Mouse (Mus musculus) kidney, adult 10 weeks (tissue): ENCODE data around the gene Aldh16a1. TPM values are rescaled to one million over a fixed set of nuclear protein-coding genes. Genes with fewer than 3 reads are reported as not detected.

ENCODE experiments used
- polyA plus RNA-seq: library from polyadenylated mRNA; stranded (reverse); fragments of 350-450 nt; fragmentation: Illumina TruSeq; extraction: RNeasy Lipid Tissue Mini Kit (QIAGEN cat#74804); gene quantifications from one replicate; pipeline ENCODE4 v1.2.3, GENCODE M21; 2014; ENCODE audit warnings: low read depth, low replicate concordance

Gene Aldh16a1
- polyA plus RNA-seq = 2.0 TPM

DNA sequence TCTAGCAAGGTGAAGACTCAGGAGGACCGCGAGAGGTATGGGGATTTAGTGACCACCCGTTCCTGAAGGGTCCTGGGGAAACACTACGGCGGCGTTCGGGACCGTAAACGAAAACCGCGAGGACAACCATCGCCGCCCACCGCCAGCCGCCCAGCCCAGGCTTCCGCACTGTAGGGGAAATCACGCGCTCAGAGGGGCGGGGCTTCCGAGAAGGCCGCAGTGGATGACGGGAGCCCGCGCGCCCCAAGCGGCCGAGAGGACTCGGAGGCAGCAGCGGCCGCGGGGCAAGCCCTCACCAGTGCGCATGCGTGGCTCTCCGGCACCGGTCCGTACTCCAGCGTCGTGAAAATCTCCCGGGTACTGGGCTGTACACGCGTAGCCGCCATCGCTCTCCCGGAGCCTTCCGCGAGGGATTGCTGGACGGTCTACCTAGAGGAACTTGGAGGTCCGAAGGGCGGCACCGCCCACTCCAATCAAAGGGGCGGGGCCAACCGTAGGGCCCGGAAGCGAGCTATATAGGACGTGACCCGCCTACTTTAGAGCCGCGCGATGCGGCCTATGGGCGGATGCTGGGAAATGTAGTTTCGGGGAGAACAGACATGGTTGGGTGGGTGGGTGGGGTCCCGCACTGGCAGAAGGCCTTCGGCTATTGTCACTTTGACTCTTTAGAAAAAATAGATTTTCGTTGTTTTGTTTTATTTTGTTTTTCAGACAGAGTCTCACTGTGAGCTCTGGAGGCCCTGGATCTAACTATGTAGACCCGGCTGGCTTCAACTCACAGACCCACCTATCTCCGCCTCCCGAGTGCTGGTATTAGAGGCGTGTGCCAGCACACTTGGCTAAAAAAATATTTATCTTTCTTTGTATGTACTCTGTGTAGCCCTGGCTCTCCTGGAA is at the start of gene Aldh16a1, which contains the start of gene Pih1d1:
Gene Aldh16a1, minus strand, starts transcription at position 489 of the 897 bp plus-strand sequence.
Gene Pih1d1, plus strand, starts transcription at position 208 of the 897 bp plus-strand sequence.

DNA sequence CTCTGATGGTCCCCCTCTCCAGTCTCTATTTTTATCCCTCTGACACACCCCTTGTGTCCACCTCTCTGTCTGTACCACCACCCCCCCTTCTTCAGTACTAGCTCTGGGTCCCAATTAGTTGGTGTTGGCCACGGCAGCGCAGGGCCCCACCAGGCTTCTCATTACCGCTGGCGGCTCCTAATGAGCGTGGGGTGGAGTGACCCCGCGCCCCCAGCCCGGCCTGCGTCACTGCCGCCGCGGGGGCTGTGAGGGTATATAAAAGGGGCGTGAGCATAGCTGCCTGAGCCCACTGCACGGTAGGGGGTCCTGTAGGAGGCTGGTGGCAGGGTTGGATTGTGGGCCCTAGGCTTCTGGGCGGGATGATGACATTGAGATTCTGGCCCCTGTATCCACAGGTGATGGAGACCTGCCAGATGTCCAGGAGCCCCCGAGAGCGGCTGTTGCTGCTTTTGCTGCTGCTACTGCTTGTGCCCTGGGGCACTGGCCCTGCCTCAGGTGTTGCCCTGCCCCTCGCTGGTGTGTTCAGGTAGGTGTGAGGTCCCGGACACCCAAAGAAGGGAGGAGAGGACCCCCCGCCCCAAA is 26.6 kb upstream of the Aldh16a1 start, which contains the start of gene Pth2:
Gene Pth2, plus strand, starts transcription at position 100 of the 582 bp plus-strand sequence.

DNA sequence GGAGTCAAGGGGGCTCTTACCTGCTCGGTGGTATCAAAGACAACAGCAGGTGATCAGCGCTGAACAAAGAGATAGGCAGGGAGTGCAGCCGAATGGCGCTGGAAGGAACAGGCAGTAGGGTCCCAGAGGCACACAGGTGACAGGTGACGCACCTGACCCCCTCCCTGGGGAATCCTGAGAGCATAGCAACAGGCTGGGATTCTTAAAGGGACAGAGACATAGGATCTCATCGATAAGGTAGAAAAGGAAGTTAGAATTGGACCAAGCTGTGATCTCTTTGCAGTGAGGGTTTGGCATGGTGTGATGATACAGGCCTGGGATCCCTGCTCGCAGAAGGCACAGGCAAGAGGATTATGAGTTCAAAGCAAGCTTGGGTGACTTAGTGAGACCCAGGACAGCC is 25.1 kb upstream of the Aldh16a1 start, which contains the start of gene Gfy:
Gene Gfy, minus strand, starts transcription at position 101 of the 400 bp plus-strand sequence.

DNA sequence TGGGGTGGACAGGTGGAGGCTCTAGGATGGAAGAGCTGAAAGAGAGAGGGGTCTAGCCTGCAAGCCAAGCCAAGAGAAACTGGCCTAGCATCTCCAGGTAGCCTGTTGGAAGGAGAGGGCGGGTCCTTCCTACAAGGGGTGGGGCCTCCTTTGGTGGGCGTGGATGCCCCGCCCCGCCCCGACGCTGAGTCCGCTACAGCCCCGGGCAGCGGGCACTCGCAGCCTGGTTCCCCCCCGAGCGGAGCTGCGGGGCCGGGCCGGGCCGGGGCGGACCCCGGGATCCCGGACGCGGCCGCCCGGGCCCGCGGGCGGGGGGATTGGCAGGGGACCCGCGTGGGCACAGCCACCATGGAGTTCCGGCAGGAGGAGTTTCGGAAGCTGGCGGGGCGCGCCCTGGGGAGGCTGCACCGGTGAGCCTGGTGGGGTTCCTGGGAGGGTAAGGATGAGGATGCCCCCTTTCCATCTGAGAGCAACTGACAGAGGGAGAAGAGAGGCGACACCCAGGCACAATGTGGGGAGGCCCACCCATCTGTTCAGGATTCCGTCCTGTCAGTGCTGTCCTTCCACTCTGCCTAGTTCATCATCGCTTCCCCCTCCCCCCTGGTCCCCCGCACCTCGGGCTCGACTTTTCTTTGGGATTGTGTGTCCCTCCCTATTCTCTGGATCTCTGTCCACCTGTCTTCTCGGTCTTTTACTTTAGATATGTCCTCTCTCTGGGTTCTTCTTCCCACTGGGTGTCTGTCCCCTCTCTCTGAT is 9.5 kb upstream of the Aldh16a1 start, which contains the start of gene Slc17a7:
Gene Slc17a7, plus strand, starts transcription at position 215 of the 756 bp plus-strand sequence.

DNA sequence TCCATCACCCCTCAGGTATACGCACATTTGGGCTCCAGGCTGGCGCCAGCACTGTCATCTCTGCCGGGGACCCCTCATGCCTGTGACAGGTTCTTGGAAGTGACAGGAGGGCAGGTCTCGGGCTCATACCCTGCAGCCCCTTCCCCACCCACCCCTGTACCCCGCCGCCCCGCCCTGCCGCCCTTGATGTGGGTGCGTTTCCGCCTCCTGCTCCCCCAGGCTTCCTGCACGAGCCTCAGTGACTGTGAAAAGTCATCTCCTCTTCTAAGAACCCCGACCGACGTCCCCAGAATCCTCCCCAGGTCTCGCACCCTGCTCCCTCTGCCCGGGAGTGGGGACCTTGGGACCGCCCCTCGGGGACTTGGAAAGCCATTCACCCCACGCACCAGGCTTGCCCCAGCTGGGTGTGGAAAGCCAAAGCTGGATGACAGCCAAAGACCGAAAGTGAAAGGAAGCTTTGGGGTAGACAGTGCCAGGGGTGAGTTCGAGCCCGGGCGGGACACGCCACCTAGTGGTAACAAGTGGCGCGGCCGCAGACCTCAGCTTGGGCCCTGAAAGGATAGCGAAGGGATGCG is 18.3 kb downstream of the Aldh16a1 start, which contains the start of the genes Gm45713 and Flt3l:
Gene Gm45713, minus strand, starts transcription at position 239 of the 575 bp plus-strand sequence.
Gene Flt3l, minus strand, starts transcription at position 440 of the 575 bp plus-strand sequence.

DNA sequence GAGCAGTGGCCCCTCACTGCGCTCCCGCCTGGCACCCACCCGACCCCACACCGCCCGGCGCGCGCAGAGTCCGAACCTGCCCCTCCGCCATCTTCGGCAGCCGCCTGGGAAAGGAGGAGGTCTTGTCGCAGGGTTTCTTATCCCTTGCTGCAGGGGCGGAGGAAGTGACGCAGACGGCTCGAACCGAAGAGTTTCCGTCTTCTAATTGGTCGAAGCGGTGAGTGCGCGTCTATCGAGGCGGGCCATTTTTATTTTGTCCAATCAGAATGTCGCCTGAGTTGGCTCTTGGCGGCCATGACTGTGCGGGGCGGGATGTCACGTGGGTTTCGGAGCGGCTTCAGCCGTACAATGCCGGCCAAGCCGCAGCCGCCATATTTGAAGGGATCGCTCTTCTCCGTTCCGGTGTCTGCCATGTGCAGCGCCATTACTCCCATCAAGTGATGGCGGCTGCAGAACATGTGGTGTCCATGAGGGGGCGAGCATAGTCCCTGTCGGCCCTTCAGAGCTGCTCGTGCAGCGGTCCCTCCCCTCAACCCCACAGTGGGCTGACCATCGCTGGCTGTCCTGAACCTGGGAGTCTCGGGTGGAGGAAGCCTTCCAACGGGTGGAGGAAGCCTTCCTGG is 25.6 kb downstream of the Aldh16a1 start, which contains the start of gene Rpl13a:
Gene Rpl13a, minus strand, starts transcription at position 138 of the 623 bp plus-strand sequence.

DNA sequence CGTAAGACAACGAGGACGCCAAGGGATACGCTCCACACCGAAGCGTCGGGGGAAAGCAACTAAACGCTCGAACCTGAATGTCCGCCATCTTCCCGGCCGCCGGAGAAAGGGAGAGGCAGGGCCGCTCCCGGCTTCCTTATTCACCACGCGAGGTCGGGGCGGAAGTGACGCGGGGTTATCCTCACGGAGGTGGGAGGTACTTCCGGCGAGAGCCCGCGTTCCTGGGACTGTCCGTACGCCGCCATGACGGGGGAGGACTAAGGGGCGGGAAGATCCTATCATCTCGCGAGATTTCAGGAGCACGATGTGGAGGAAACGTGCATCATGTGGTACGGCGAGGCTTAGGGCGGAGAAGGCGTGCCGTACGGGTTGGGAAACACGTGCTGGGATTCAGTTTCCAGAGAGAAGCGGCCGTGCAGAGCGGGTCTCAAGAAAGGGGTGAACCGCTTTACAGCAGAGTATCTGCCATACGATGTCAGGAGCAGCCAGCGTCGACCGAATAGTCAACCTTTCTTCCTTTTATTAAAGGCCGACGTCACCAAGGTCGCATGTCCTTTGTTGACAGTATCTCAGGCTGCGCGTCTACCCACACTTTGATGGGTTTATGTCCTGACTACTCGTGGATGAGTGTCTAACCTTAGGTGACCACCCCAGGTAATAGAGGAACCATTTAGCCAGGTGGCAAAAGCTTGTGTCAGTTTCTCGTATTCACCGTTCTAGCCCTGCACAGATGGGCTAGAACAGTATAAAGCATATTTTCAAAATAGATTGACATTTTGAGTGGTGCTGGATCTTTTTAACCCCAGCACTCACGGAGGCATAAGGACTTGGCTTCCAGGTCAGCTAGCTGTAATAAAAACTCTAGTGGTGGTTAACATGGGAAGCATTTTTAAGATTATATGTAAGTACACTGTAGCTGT is 29.9 kb downstream of the Aldh16a1 start, which contains the start of gene Rps11:
Gene Rps11, minus strand, starts transcription at position 216 of the 920 bp plus-strand sequence.

DNA sequence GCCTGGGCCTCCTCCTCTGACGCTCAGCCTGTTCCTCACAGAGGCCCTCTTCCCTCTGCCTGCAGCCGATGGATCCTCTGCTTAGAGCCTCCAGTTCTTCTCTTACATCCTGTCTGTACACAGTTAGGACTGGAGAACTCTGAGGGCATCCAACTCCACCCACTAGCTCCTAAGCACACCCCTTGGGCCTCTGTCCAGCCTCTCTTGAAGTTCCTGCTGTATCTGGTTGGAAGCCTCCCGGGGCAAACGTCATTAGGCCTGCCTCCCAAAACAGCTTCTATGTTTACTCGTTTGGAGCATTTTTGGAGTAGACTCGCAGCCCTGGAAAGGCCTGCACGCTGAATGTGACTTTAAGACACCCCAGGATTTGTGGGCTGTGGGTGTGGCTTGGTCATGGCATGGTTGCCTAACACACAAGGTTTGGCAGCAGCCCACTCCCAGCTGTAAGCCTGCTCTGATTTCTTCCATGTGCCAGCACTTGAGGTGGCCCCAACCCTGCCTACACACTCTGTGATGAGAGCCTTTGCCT is 50.7 kb downstream of the Aldh16a1 start, which contains the start of gene Fcgrt:
Gene Fcgrt, minus strand, starts transcription at position 200 of the 529 bp plus-strand sequence.

DNA sequence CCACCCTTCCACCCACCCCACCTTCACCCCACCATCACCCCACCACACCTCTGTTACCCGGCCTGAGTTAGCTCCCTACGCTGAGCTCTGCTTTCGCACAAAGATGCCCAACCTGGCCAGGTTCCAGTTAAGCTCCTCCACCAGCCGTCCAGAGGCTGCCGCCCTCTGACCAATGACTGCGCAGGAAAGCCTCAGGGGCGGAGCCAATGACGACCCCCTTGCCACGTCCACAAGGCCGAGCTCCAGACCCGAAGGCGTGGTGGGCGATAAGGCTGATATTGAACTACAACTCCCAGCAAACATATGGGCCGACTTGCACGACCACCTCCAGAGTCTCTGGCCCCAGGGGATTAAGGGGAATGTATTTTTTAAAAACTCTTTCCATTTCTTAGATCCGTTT is 62.3 kb downstream of the Aldh16a1 start, which contains the start of gene Rcn3:
Gene Rcn3, minus strand, starts transcription at position 174 of the 400 bp plus-strand sequence.

Other genes starting within 250 kb of the Aldh16a1 start
- 25.2 TPM for gene Ap2a1, start 225.1 kb downstream of the Aldh16a1 start, polyA plus RNA-seq
- not detected for gene Tsks, start 211.4 kb downstream of the Aldh16a1 start, polyA plus RNA-seq
- not detected for gene Cpt1c, start 179.7 kb downstream of the Aldh16a1 start, polyA plus RNA-seq
- gene Prmt1, start 168.0 kb downstream of the Aldh16a1 start, polyA plus RNA-seq = 5.7 TPM
- gene Irf3, start 156.9 kb downstream of the Aldh16a1 start, polyA plus RNA-seq = 12.8 TPM
- not detected for gene Bcl2l12, start 155.9 kb downstream of the Aldh16a1 start, polyA plus RNA-seq
- gene Scaf1, start 138.2 kb downstream of the Aldh16a1 start, polyA plus RNA-seq = 2.1 TPM
- 2.3 TPM for gene Rras, start 136.6 kb downstream of the Aldh16a1 start, polyA plus RNA-seq
- gene Prr12, start 101.7 kb downstream of the Aldh16a1 start, polyA plus RNA-seq = 0.12 TPM
- 4.2 TPM for gene Nosip, start 92.2 kb downstream of the Aldh16a1 start, polyA plus RNA-seq
- 1.7 TPM for gene Prrg2, start 91.9 kb downstream of the Aldh16a1 start, polyA plus RNA-seq
- gene Rcn3, start 62.4 kb downstream of the Aldh16a1 start, polyA plus RNA-seq = not detected
- 17.1 TPM for gene Fcgrt, start 50.7 kb downstream of the Aldh16a1 start, polyA plus RNA-seq
- 257 TPM for gene Rps11, start 30.1 kb downstream of the Aldh16a1 start, polyA plus RNA-seq
- gene Rpl13a, start 25.8 kb downstream of the Aldh16a1 start, polyA plus RNA-seq = 320 TPM
- gene Gm45713, start 18.4 kb downstream of the Aldh16a1 start, polyA plus RNA-seq = not detected
- gene Flt3l, start 18.2 kb downstream of the Aldh16a1 start, polyA plus RNA-seq = 6.0 TPM
- not detected for gene Pih1d1, start 281 bp downstream of the Aldh16a1 start, polyA plus RNA-seq
- not detected for gene Slc17a7, start 9.4 kb upstream of the Aldh16a1 start, polyA plus RNA-seq
- gene Gfy, start 25.0 kb upstream of the Aldh16a1 start, polyA plus RNA-seq = not detected
- gene Pth2, start 26.4 kb upstream of the Aldh16a1 start, polyA plus RNA-seq = not detected
- gene Ccdc155, start 50.3 kb upstream of the Aldh16a1 start, polyA plus RNA-seq = not detected
- gene Dkkl1, start 57.6 kb upstream of the Aldh16a1 start, polyA plus RNA-seq = not detected
- gene Tead2, start 61.2 kb upstream of the Aldh16a1 start, polyA plus RNA-seq = 0.44 TPM
- not detected for gene Cd37, start 84.5 kb upstream of the Aldh16a1 start, polyA plus RNA-seq
- gene Slc6a16, start 86.5 kb upstream of the Aldh16a1 start, polyA plus RNA-seq = not detected
- gene Slc6a21, start 122.9 kb upstream of the Aldh16a1 start, polyA plus RNA-seq = not detected
- 0.24 TPM for gene Trpm4, start 179.2 kb upstream of the Aldh16a1 start, polyA plus RNA-seq
- not detected for gene Hrc, start 180.7 kb upstream of the Aldh16a1 start, polyA plus RNA-seq
- gene Ppfia3, start 212.4 kb upstream of the Aldh16a1 start, polyA plus RNA-seq = not detected
- not detected for gene Lin7b, start 216.0 kb upstream of the Aldh16a1 start, polyA plus RNA-seq
- 40.0 TPM for gene Snrnp70, start 241.2 kb upstream of the Aldh16a1 start, polyA plus RNA-seq